Mouse (Mus musculus) thymus, adult 2 months (tissue): Measurements from ENCODE around the gene Pla2g2c. TPM values are rescaled to one million over a fixed set of nuclear protein-coding genes. Genes with fewer than 3 reads are reported as not detected.

Source experiments
- DNase-seq: peaks from one replicate; pipeline ENCODE4 v3.0.0; 2021
- H3K27ac ChIP-seq: fragments of 200-500 bp; 2 replicates; pipeline ENCODE4 v1.5.1; 2012; ENCODE audit warnings: low read length, control low read depth; ENCODE audit not compliant: control insufficient read depth, insufficient read depth
- H3K27me3 ChIP-seq: fragments of 200-500 bp; 2 replicates; pipeline ENCODE4 v1.6.1; 2012; ENCODE audit warnings: mild to moderate bottlenecking, low read length, moderate library complexity, mixed read lengths; ENCODE audit not compliant: control insufficient read depth, insufficient read depth
- H3K36me3 ChIP-seq: fragments of 200-500 bp; 2 replicates; pipeline ENCODE4 v1.6.1; 2012; ENCODE audit warnings: mild to moderate bottlenecking, low read length, moderate library complexity; ENCODE audit not compliant: control insufficient read depth, insufficient read depth
- H3K4me1 ChIP-seq: fragments of 200-500 bp; replicated peaks from 2 replicates; pipeline ENCODE4 v1.6.1; 2012; ENCODE audit warnings: low read length; ENCODE audit not compliant: control insufficient read depth, insufficient read depth
- H3K4me3 ChIP-seq: fragments of 200-500 bp; 2 replicates; pipeline ENCODE4 v1.5.1; 2012; ENCODE audit warnings: mild to moderate bottlenecking, low read length, control low read depth, moderate library complexity; ENCODE audit not compliant: control insufficient read depth, insufficient read depth
- CTCF ChIP-seq: fragments of 200-500 bp; IDR thresholded peaks from 2 replicates; pipeline ENCODE4 v1.5.1; 2012; ENCODE audit warnings: mild to moderate bottlenecking, control low read depth, low read length, moderate library complexity, borderline replicate concordance; ENCODE audit not compliant: control insufficient read depth, poor library complexity, insufficient read depth; ENCODE audit errors: extremely low read depth
- POLR2A ChIP-seq: fragments of 200-500 bp; IDR thresholded peaks from 2 replicates; pipeline ENCODE4 v1.6.1; 2012; ENCODE audit warnings: mild to moderate bottlenecking, low read length, control low read depth, moderate library complexity; ENCODE audit not compliant: control insufficient read depth, poor library complexity, insufficient read depth; ENCODE audit errors: extremely low read depth
- WGBS: fragments of 180-500 bp; shearing (Covaris S2); methylation state at CpG from one replicate; pipeline ENCODE4 v1.1.7; 2018; 5-methylcytosine and 5-hydroxymethylcytosine counted together
- polyA plus RNA-seq: library from polyadenylated mRNA; depleted of rRNA; stranded (reverse); fragments of >200 nt; gene quantifications from 2 replicates; pipeline ENCODE4 v1.2.3, GENCODE M21; 2012; rRNA removed

The Pla2g2c gene
- not detected in 2 replicates for polyA plus RNA-seq

- TF ChIP-seq CTCF (no peak), POLR2A (no peak)
- Histone ChIP-seq H3K27me3 (peaks cover 2% of the 10 kb centered on the region; the same call in 1 of the 2 replicates), H3K36me3 (no peaks in the 10 kb centered on the region), H3K27ac (peak within 1 kb of the TSS; percentile 26; the same call in 1 of the 2 replicates), H3K4me1 (peaks cover 20% of the 10 kb centered on the region), H3K4me3 (no peak within 1 kb of the TSS)
- DNase-seq, result no peak
- WGBS, result 11% methylated on average over 18 of the region's 18 CpGs
Measured at GRCm38 (mm10) chr4:138724354-138725126, at the start of gene Pla2g2c. Gene Pla2g2c, plus strand, starts transcription at chr4:138724792.

- Histone ChIP-seq H3K27me3 (no peaks in the 10 kb centered on the region), H3K36me3 (no peaks in the 10 kb centered on the region), H3K4me1 (no peaks in the 10 kb centered on the region), H3K4me3 (no peak overlapping the region), H3K27ac (no peak overlapping the region)
- WGBS, result 28% methylated on average over 16 of the region's 16 CpGs
- TF ChIP-seq POLR2A, result no peak
- TF ChIP-seq CTCF, result no peak
- no peak for DNase-seq
Measured at GRCm38 (mm10) chr4:138676480-138676879, 48.1 kb upstream of the Pla2g2c start.

- no peak overlapping the region for H3K4me3 ChIP-seq
- TF ChIP-seq CTCF, result no peak
- TF ChIP-seq POLR2A, result no peak
- no peaks in the 10 kb centered on the region for H3K36me3 ChIP-seq
- DNase-seq, result no peak
- no peaks in the 10 kb centered on the region for H3K4me1 ChIP-seq
- WGBS, result 40% methylated on average over 16 of the region's 16 CpGs
- H3K27ac ChIP-seq, result no peak overlapping the region
- no peaks in the 10 kb centered on the region for H3K27me3 ChIP-seq
Measured at GRCm38 (mm10) chr4:138677579-138677978, 47.0 kb upstream of the Pla2g2c start.

GRCm38 (mm10) chr4:138680124-138680523 is 44.5 kb upstream of the Pla2g2c start:
- whole genome bisulfite sequencing, result 83% methylated on average over 4 of the region's 4 CpGs
- TF ChIP-seq CTCF (no peak), POLR2A (no peak)

GRCm38 (mm10) chr4:138682760-138683159 is 41.8 kb upstream of the Pla2g2c start:
- 58% methylated on average over 2 of the region's 2 CpGs for WGBS
- no peaks in the 10 kb centered on the region for H3K4me1 ChIP-seq
- TF ChIP-seq CTCF (no peak), POLR2A (no peak)
- no peak overlapping the region for H3K27ac ChIP-seq
- H3K27me3 ChIP-seq, result no peaks in the 10 kb centered on the region
- H3K36me3 ChIP-seq, result no peaks in the 10 kb centered on the region
- DNase-seq, result no peak
- no peak overlapping the region for H3K4me3 ChIP-seq

More at GRCm38 (mm10) chr4:138680124-138680523, 44.5 kb upstream of the Pla2g2c start:
- H3K27me3 ChIP-seq, result no peaks in the 10 kb centered on the region
- H3K4me1 ChIP-seq, result no peaks in the 10 kb centered on the region
- H3K4me3 ChIP-seq, result no peak overlapping the region
- DNase-seq, result no peak
- no peaks in the 10 kb centered on the region for H3K36me3 ChIP-seq
- no peak overlapping the region for H3K27ac ChIP-seq

- TF ChIP-seq CTCF, result no peak
- TF ChIP-seq POLR2A, result no peak
- no peaks in the 10 kb centered on the region for H3K4me1 ChIP-seq
- no peak for DNase-seq
- no peak overlapping the region for H3K4me3 ChIP-seq
- no peaks in the 10 kb centered on the region; the same call in 1 of the 2 replicates for H3K27me3 ChIP-seq
- no peaks in the 10 kb centered on the region for H3K36me3 ChIP-seq
- 82% methylated on average over 6 of the region's 6 CpGs for WGBS
- no peak overlapping the region for H3K27ac ChIP-seq
Measured at GRCm38 (mm10) chr4:138685813-138686212, 38.8 kb upstream of the Pla2g2c start.

- no peak overlapping the region for H3K4me3 ChIP-seq
- H3K4me1 ChIP-seq, result no peaks in the 10 kb centered on the region
- WGBS, result 18% methylated on average over 3 of the region's 3 CpGs
- H3K27me3 ChIP-seq, result no peaks in the 10 kb centered on the region; the same call in 1 of the 2 replicates
- no peaks in the 10 kb centered on the region for H3K36me3 ChIP-seq
- no peak overlapping the region for H3K27ac ChIP-seq
- no peak for DNase-seq
- TF ChIP-seq POLR2A (no peak), CTCF (no peak)
Measured at GRCm38 (mm10) chr4:138689094-138689512, 35.5 kb upstream of the Pla2g2c start.
